Mouse (Mus musculus) mouse embryonic stem cell (cell line): ENCODE data around the gene Hspd1.
"Not testable (repeated sequence)": the region's sequence is repeated elsewhere in the genome, so short reads cannot be mapped to it uniquely, and the experiment has no call there.

Experiments used
- in situ Hi-C, 2 experiments: fragments of 300-500 bp; cut with MboI; formaldehyde crosslinking; loops; 1 replicate in 1 of 2; 3 replicates in 1 of 2; pipeline ENCODE4 v1.14.3; 2019 to 2020; ENCODE audit warnings: low sequenced_read_pairs in 2 of 2, low pct_unique_long_range_greater_than_20kb in 1 of 2, mixed read lengths in 1 of 2; ENCODE audit not compliant: unreplicated experiment in 1 of 2

The Hspd1 gene

DNA sequence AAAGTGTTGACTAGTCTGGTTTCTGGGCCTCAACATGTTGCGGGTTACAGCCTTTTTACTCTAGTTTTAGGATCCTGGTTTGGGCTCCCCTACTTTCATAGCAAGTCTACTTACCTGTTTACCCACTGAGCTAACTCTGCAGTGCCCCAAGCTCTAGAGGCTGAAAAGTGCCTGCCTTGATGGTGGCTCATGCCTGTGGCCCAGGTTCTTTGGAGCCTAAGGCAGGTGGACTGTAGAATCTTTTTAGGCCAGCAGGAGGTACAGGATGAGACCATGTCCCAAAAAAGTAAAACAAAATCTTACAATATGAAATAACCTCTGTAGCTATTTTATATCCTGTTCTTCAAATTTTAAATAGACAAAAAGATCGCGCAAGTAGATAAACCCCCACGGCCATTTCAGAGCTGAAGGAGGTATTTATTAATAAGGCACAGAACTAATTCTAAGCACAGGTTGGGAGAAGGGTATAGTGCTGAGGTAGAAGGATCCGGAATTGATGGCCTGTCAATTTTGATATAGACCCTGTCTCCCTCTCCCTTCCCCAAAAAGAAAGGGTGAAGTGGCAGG, 1.5 kb upstream of the Hspd1 start:
- in situ Hi-C loops: loop anchor here in 1 of 2 experiments (5.0 kb wide), 1 partner anchor 53 kb away; no protein-coding TSS in a partner anchor

DNA sequence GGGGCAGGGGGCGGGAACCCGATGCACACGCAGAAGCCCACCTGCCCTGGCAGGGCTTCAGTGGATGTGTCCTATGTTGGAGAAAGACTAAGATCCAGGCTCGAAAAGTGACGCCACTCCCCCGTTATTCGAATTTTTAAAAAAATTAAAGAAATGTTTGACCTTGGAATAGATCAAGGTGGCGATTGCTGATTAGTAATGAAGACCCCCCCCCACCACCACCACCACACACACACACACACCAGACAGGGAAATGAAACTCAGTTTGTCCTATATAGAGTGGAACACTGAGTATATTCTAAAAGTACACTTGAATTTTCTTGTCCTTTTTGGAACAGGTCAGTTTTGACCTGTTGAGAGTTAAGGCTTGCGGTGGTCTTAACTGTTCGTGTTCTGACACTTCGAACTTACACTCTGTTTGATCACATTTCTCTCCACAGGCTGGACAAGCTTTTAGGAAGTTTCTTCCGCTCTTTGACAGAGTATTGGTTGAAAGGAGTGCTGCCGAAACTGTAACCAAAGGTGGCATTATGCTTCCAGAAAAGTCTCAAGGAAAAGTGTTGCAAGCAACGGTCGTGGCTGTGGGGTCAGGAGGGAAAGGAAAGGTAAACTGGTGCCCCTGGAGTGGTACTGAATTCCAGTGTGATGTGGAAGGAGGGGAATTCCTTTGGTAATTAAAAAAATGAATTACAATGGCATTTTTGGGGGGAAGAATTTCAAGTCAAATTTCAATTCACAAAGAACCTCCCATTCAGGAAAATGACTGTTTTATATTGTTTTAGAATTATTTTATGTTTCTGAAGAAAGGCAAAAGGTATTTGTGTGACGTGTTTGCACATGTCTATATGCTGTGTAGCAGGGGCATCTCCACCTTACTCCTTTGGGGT, 811 bp upstream of the Hspd1 start:
- in situ Hi-C loops: loop anchor here in 1 of 2 experiments (5.0 kb wide), 1 partner anchor 53 kb away; no protein-coding TSS in a partner anchor

DNA sequence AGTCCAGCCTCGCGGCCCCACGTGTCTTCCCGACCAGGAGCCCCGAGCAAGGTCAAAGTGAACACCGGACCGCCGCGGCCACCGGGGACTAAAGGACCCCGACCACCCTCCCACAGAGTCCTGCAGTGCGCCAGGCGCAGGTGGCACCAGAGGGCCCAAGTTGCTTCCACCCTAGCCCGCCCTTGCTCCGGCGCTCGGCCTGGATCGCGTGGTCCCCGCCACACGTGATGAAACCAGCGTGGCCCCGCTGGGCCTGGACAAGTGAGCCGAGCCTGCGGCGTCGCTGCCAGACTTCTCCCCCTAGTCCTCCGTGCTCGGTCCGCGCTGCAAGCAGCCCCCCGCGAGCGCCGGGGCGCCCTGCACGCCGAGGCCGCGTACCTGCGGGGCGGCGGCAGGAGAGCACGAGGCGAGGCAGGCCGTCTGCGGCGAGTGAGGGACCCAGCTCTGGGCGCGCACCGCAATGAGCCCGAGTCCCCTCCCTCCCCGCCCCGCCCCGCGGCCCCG, 590 bp downstream of the Hspd1 start:
- in situ Hi-C loops: loop anchor here in 1 of 2 experiments (5.0 kb wide), 1 partner anchor 55 kb away; no protein-coding TSS in a partner anchor

DNA sequence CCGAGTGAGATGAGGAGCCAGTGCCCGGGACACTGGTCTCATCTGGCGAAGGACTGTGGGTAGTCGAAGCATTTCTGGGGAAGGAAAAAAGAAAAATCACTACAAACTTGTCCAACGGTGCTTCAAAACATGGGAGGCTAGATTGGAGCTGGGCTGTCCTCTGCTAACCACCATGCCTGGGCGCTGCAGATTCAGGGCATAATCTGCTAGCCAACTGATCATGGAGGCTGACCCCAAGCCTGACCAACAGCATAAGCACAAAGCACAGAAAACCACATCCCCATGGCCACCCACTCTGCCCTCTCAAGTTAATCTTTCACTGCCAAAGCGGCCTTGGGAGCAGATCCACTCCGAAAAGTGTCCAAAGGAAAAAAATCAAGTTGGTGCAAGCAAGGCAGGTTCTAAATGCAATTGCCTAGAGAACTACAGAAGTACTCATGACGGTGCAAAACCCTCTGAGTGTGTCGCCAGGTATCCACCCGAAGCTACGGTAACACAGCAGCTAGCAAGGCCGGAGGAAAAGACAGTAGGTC, 1.1 kb downstream of the Hspd1 start:
- in situ Hi-C loops: loop anchor here in 1 of 2 experiments (5.0 kb wide), 1 partner anchor 55 kb away; no protein-coding TSS in a partner anchor

DNA sequence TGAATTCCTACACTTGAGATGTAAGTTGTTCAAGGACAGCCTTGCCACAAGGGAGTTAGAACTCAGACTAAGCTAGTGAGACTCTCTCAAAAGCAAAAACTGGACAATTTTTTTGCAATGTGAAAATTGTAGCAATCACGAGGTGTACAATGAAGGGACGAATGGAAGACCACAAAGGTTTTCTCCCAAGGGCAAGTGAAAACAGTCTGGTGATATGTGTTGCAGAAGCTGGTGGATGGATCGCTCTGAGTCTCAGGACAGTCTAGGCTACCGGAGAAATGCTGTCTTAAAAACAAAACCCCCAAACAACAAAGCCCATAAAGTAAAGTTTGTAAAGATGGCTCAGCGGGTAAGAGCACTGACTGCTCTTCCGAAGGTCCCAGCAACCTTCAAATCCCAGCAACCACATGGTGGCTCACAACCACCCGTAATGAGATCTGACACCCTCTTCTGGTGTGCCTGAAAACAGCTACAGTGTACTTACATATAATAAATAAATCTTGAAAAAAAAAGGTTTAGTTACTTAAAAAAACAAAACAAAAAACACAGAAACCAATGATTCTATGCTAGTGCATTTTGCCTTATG, 2.2 kb downstream of the Hspd1 start:
- in situ Hi-C loops: loop anchor here in 1 of 2 experiments (5.0 kb wide), 1 partner anchor 56 kb away; no protein-coding TSS in a partner anchor

DNA sequence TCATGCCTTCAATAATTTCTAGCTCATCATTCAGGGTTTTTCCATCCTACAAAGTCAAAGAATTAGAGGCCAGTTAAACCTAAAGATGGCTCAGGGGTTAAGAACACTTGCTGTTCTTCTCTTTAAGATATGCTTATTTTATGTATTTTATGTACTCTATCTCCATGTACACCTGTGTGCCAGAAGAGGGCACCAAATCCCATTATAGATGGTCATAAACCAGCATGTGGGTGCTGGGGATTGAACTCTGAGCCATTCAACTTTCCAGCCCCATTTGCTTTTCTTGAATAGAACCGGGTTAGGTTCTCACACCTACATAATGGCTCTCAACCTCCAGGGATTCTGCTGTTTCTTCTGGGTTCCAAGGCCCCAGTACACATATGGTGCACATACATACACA, 5.9 kb downstream of the Hspd1 start:
- in situ Hi-C loops: loop anchor here in 1 of 2 experiments (5.0 kb wide), 1 partner anchor 80 kb away; no protein-coding TSS in a partner anchor

DNA sequence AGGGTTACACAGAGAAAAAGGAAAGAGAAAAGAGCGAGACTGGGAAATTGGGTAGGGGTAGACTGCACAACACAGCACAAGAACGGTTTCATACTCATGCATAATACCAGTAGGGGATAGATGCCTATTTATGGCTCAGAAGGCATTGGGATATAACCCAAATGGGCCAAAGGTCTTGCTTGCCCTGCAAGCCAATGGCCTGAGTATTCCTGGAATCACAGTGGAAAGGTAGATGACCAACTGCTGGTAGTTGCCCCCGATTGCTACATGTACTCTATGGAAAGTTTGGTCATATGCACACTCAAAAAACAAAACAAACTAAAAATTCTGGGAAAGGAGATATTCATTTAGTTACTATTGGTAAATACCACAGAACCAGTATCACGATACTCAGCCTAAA, 8.4 kb downstream of the Hspd1 start:
- in situ Hi-C loops: loop anchor here (5.0 kb wide), 2 partner anchors 77 to 82 kb away; no protein-coding TSS in a partner anchor

DNA sequence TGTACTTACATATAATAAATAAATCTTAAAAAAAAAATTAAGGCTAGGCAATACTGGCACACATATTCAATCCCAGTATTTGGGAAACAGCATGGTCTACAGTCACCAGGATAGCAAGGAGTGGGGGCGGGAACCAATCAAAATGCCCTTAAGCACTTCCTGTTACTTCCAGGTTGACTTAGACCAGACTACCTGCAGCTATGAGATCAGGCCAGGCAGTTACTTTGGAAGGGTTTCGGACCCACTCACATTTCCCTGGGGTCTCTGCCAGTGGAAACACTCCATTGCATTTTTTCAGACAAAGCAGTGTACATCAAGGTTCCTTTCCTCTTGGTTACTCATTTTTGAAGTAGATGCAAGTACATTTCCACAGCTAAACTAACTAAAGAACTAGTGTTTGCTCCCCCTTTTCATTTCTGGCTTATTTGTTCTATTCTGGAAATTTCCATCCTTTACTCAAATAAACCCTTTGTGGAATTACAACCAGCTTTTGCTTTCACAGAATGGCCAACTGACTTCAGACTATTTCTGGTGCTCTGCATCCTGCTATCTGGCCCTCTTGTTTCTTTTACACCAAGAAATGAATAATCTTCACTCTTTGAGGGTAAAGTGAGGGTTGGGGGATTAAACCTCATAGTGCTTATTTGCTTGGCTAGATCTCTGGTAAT, 11.1 kb downstream of the Hspd1 start:
- in situ Hi-C loops: loop anchor here in 1 of 2 experiments (5.0 kb wide), 1 partner anchor 80 kb away; no protein-coding TSS in a partner anchor

DNA sequence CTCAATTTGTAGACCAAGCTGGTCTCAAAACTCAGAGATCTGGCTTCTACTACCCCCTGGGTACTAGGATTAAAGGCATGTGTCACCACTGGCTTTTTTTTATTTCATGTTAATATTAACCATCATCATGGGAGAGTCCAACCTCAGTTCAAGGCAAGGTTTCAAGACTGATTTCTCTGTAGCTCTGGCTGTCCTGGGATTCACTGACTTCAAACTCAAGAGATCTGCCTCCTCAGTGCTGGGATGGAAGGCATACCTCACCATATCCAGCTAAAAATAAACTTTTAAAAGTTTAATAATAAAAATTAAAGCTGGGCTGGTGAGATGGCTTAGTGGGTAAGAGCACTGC, 11.7 kb downstream of the Hspd1 start:
- in situ Hi-C loops: loop anchor here in 1 of 2 experiments (5.0 kb wide), 1 partner anchor 79 kb away; no protein-coding TSS in a partner anchor

DNA sequence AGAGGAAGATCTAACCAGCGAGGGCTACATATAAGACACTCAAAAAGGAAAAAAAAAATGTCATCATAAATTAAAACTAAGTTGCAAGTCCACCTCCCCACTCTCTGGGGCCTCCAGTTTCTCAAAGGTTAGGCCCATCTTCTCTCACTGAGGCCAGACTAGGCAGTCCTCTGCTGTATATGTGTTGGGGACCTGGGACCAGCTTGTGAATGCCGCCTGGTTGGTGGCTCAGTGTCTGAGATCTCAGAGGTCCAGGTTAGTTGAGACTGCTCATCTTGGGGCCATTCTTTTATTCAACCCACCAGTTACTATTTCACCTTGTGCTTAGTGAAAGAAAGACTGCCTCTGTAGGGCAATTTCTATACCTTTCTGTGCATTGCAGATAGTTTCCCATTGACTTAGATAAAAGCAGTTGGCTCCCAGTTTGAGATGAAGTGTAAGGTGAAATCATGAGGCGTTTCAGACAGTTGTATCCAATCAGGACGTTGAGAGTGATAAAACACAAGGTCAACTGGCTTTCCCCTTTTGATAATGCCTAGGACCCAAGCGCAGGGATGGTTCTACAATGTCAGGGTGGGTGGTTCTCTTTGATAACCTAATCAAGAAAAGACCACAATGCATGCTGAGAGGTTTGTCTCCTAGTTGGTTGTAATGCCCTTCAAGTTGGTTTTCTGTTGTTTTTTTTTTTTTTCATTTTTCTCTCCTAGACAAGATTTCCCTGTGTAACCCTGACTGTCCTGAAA, 12.2 kb downstream of the Hspd1 start:
- in situ Hi-C loops: loop anchor here in 1 of 2 experiments (5.0 kb wide), 1 partner anchor 79 kb away; no protein-coding TSS in a partner anchor

DNA sequence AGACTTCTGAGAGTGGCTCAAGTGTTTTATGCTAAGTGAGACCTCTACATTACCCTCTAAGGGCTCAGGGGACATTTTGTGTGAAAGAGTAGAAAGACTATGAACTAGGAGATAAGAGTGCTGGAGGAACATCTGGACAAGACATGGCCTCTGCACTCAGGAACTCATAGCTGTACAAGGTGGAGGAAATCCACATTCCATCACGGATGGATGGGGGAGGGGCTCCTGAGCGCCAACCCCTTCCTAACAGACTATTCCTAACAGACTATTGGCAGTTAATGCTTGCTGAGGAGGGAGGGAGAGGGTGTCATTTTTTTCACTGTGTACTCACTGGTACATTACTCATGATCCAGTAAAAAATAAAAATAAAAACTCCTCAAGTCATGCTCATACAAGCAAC, 13.3 kb downstream of the Hspd1 start:
- in situ Hi-C loops: loop anchor here in 1 of 2 experiments (5.0 kb wide), 1 partner anchor 77 kb away; no protein-coding TSS in a partner anchor

DNA sequence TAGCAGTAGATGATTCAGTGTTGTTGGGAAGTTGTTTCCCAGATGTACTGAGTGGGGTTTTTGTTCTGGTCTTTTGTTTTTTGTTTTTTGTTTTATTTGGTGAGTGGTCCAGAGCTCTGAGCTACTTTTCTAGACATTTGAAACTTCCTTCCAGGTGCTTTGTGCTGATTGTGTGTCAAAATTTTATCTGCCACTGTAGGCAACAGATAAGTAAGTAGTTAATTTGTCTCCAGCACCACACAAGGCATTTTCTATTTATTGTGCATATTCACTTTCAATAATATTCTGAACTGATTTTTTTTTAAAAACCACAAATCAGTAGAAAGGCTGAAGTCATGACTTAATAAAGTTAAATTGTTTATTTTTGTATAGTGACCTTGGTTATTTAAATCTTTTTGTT, 15.7 kb downstream of the Hspd1 start:
- in situ Hi-C loops: not testable (repeated sequence)

DNA sequence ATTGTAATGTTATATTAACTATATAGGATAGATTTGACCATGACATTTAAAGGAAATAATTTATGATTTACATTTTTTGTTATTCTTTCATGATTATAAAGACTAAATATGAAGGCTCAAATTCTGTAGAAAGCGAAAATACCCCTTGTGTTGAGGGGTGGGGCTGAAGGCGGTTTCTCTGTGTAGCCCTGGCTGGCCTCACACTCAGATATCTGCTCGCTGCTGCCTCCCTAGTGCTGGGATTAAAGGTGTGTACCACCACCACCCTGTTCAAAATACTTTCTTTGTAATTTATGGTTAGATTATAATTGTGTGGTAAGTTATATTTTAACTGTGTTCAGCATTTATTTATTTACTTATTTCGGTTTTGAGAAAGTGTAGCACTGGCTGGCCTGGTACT, 26.3 kb downstream of the Hspd1 start:
- in situ Hi-C loops: no loop called here

DNA sequence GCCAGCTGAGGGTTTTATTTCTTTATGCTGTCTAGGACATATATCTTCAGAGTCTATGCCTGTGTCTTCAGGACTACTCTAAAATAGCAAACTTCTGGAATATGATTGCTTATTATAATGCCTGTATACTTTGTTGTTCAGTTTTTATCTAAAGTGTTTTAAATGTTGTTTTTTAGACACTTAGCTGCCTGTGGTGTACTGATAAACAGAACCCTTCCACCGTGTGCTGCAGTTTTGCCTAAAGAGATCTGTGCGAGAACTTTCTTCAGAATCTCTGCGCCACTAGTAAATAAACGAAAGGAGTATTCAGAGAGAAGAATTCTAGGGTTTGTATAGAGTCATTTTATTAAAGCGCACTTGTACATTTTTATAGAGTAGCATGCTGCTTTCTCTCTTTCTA, 26.9 kb downstream of the Hspd1 start:
- in situ Hi-C loops: no loop called here

DNA sequence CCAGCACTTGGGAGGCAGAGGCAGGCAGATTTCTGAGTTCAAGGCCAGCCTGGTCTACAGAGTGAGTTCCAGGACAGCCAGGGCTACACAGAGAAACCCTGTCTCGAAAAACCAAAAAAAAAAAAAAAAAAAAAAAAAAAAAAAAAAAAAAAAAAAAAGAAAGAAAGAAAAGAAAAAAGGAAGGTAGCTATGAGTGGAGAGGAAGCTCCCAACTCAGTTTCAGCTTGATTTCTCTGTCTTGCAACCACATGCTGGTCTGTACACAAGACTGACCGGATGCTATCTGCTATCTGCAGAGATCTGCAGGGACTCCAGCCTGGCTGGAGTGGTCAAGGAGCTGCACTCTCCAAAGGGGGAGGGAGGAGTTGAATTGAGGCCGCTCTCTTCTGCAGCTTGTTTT, 29.7 kb downstream of the Hspd1 start:
- in situ Hi-C loops: not testable (repeated sequence)

DNA sequence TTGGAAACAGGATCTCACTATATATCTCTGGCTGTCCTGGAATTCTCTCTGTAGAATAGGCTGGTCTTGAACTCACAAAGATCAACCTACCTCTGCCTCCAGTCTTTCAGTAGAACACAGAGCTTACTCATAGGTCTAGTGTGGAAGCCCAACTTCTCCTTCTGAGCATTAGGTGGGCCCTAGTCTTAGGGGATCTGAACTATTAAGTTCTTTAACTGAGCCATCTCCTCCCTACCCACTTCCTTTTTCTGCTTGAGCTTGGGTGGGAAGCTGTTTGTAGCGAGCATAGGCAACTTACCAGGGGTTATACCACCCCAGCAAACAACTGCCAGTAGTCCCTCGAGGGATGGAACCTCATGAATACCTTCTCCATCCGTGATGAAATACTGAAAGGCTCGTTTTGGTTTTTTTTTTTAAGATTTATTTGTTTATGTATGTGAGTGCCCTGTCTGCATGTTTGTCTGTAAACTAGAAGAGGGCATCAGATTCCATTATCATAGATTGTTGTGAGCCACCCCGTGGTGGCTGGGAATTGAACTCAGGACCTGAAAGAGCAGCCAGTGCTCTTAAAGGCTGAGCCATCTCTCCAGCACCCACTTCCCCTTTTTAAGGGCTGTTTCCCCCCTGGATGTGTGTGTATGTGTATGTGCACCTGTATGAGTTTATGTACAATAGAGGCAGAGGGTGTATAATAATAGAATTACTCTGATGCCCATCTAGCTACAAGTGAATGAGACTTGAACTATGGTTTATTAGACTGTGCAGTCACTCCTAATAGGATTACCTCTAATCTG, 32.5 kb downstream of the Hspd1 start:
- in situ Hi-C loops: no loop called here

DNA sequence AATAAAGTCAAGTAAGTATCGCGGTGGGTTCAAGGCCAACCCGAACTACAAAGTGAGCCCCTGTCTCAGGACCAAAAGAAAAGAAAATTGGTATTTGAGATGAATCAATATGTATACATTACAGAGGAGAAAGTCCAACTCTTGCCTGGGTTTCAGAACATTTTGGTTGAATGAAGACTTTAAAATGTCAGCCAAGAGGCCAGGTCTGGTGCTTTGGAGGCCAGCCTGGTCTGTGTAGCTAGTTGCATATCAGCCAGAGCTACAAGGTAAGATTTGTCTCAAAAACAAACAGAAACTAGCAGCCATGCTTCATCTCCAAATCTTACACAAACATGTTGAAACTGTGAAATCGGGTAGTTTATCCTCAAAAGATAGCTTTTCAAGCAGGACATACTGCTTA, 34.4 kb downstream of the Hspd1 start:
- in situ Hi-C loops: no loop called here
